Mouse (Mus musculus): ENCODE measurements around the gene Mex3a.

GRCm38 (mm10) chr3:88513546-88514115 is 18.6 kb upstream of the Mex3a start:
- no peak for TF ChIP-seq EP300 (optimal IDR thresholded peaks at IDR 0.05)
- no peak for TF ChIP-seq CTCF (IDR thresholded peaks at IDR 0.05; ENCODE audit: low read depth)

All from stomach, postnatal 0 days (tissue).